Mouse (Mus musculus) megakaryocyte progenitor cell, adult 5-6 weeks (primary cell): ENCODE measurements around the gene Paxx. TPM values are rescaled to one million over a fixed set of nuclear protein-coding genes. Genes with fewer than 3 reads are reported as not detected.

Experiments used
- ATAC-seq: replicated peaks from 2 replicates; pipeline ENCODE4 v1.8.0; 2016; ENCODE audit warnings: mild to moderate bottlenecking, moderate TSS enrichment, inconsistent platforms; ENCODE audit not compliant: poor library complexity
- total RNA-seq, 2 experiments: library from RNA; stranded (forward) in 1 of 2; stranded (reverse) in 1 of 2; fragments of 157-497, 149-512 nt in 1 of 2; fragments of 200-1000 nt in 1 of 2; gene quantifications; 2 replicates each; pipeline versions ENCODE4 v1.2.3 to v1.2.4; 2015 to 2017

The Paxx gene
- total RNA-seq, 2 experiments from 2014 or later: 15.3 to 32.8 TPM

- no peak for ATAC-seq
Measured at GRCm38 (mm10) chr2:25456205-25456953, 4.5 kb downstream of the Paxx start, which contains the start of gene Clic3. Gene Clic3 (plus strand): TSS chr2:25456838.

GRCm38 (mm10) chr2:25452951-25453350 is 7.9 kb downstream of the Paxx start:
- ATAC-seq: no peak

GRCm38 (mm10) chr2:25450853-25451647 is 9.8 kb downstream of the Paxx start:
- ATAC-seq: peak; percentile 70

GRCm38 (mm10) chr2:25442682-25443081 is 18.2 kb downstream of the Paxx start:
- ATAC-seq: no peak

- ATAC-seq: no peak
Measured at GRCm38 (mm10) chr2:25441067-25441466, 19.8 kb downstream of the Paxx start.

GRCm38 (mm10) chr2:25436286-25436820 is 24.5 kb downstream of the Paxx start:
- no peak for ATAC-seq

- ATAC-seq: no peak
Measured at GRCm38 (mm10) chr2:25434292-25434691, 26.6 kb downstream of the Paxx start.

GRCm38 (mm10) chr2:25433101-25433500 is 27.8 kb downstream of the Paxx start:
- ATAC-seq: no peak

- peak; percentile 60 for ATAC-seq
Measured at GRCm38 (mm10) chr2:25432326-25433098, 28.4 kb downstream of the Paxx start.

- ATAC-seq: no peak
Measured at GRCm38 (mm10) chr2:25431308-25431855, 29.5 kb downstream of the Paxx start.

- no peak for ATAC-seq
Measured at GRCm38 (mm10) chr2:25430395-25431233, 30.3 kb downstream of the Paxx start.

GRCm38 (mm10) chr2:25429435-25430180 is 31.3 kb downstream of the Paxx start:
- ATAC-seq: no peak

GRCm38 (mm10) chr2:25428442-25429236 is 32.3 kb downstream of the Paxx start, which contains the start of gene Abca2:
Gene Abca2 (plus strand): TSS chr2:25428703.
- ATAC-seq: peak; percentile 74

GRCm38 (mm10) chr2:25427256-25427655 is 33.6 kb downstream of the Paxx start:
- ATAC-seq: no peak

GRCm38 (mm10) chr2:25426721-25427191 is 34.1 kb downstream of the Paxx start:
- ATAC-seq: peak; percentile 51

- ATAC-seq: no peak
Measured at GRCm38 (mm10) chr2:25425481-25425880, 35.4 kb downstream of the Paxx start.

GRCm38 (mm10) chr2:25423626-25424025 is 37.3 kb downstream of the Paxx start:
- ATAC-seq: no peak
